In the genomic region with DNA sequence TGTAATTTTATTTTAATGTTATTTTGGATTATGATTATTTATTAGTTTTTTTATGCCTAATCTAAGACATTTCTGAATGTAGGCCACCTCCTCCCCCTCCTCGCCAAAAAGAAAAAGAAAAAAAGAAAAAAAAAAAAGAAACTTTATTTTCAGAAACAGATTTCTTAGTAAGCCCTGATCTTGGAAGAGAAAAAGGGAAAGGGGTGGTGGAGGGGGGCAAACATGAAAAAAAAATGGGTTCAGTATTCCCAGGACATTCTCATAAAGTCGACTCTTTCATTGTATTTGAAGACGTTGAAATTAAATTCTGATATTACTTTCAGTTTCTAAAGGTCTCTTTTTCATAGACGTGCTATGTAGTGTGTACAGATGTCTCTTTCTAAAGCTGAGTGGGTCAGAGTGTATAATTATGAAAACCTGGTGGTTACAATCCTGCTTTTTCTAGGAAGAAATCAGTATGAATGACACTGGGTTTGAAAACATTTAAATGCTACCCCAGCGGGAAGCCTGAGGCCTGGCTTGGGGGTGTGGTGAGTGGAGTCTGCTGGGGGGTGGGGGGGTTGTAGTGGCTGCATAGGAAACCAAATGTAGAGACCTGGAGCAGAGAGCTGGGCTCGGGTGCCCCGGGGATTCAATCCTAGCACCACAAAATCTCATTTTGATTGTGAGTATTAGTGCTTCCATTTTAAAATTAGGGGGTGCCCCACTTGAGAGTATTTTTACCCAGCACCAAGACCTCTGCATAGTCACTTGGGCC, we compare ENCODE assay signal across 8 mouse cellular contexts. TPM values are rescaled to one million over a fixed set of nuclear protein-coding genes. Genes with fewer than 3 reads are reported as not detected.
DNase-seq lines count a peak whose midpoint lies in the region; ATAC-seq and TF ChIP-seq lines count a peak whose summit lies in the region.

No protein-coding gene starts in this region.

- H3K4me3 ChIP-seq in layer of hippocampus, adult 2 months: peak overlapping the region; percentile 67
- peak overlapping the region; percentile 89 for H3K4me3 ChIP-seq in embryonic facial prominence, embryonic 10.5 days
- peak overlapping the region; percentile 72 for H3K4me3 ChIP-seq in intestine, embryonic 14.5 days (ENCODE audit: low read depth, low read length)
- peak overlapping the region; percentile 82 for H3K4me3 ChIP-seq in neural tube, embryonic 12.5 days

- H3K9me3 ChIP-seq in embryonic facial prominence, embryonic 10.5 days: no peaks in the 10 kb centered on the region
- no peaks in the 10 kb centered on the region for H3K9me3 ChIP-seq in intestine, embryonic 14.5 days (ENCODE audit: control insufficient read depth, low read length)
- H3K9me3 ChIP-seq in neural tube, embryonic 12.5 days: no peaks in the 10 kb centered on the region

- H3K4me2 ChIP-seq in intestine, embryonic 14.5 days (ENCODE audit: low read length): peak overlapping the region; percentile 73
- H3K4me2 ChIP-seq in neural tube, embryonic 12.5 days (replicated peaks): peak overlapping the region; percentile 86

- peaks cover 57% of the 10 kb centered on the region for H3K4me1 ChIP-seq in embryonic facial prominence, embryonic 10.5 days
- peaks cover 39% of the 10 kb centered on the region for H3K4me1 ChIP-seq in intestine, embryonic 14.5 days (replicated peaks; ENCODE audit: control insufficient read depth, insufficient read depth, low read length)
- peaks cover 11% of the 10 kb centered on the region for H3K4me1 ChIP-seq in neural tube, embryonic 12.5 days

- 3% methylated on average over 7 of the region's 7 CpGs for WGBS in embryonic facial prominence, embryonic 10.5 days
- 6% methylated on average over 7 of the region's 7 CpGs for WGBS in intestine, embryonic 14.5 days
- WGBS in neural tube, embryonic 12.5 days: 9% methylated on average over 7 of the region's 7 CpGs

- no peaks in the 10 kb centered on the region for H3K36me3 ChIP-seq in embryonic facial prominence, embryonic 10.5 days (replicated peaks)
- H3K36me3 ChIP-seq in intestine, embryonic 14.5 days (ENCODE audit: control insufficient read depth, insufficient read depth, low read length): peaks cover 6% of the 10 kb centered on the region; the same call in 1 of the 2 replicates
- no peaks in the 10 kb centered on the region for H3K36me3 ChIP-seq in neural tube, embryonic 12.5 days

- DNase-seq in layer of hippocampus, adult 2 months (ENCODE audit: low spot score in 2 of 2): no peak
- no peak for DNase-seq in layer of hippocampus, adult 11-12 months (ENCODE audit: low spot score)
- no peak for DNase-seq in embryonic facial prominence, embryonic 10.5 days (ENCODE audit: low spot score)
- no peak for DNase-seq in intestine, embryonic 14.5 days (ENCODE audit: low spot score)
- DNase-seq in cerebellum, adult 9-10 months: no peak
- DNase-seq in embryo, embryonic 11 days: no peak
- DNase-seq in natural killer cell, adult 2 months (ENCODE audit: low spot score in 2 of 2): no peak

- H3K27me3 ChIP-seq in embryonic facial prominence, embryonic 10.5 days (replicated peaks; ENCODE audit: low read depth, poor library complexity, severe bottlenecking): no peaks in the 10 kb centered on the region
- no peaks in the 10 kb centered on the region for H3K27me3 ChIP-seq in intestine, embryonic 14.5 days (replicated peaks; ENCODE audit: control insufficient read depth, insufficient read depth, low read length)
- no peaks in the 10 kb centered on the region for H3K27me3 ChIP-seq in neural tube, embryonic 12.5 days (replicated peaks)

- ATAC-seq in intestine, embryonic 14.5 days (replicated peaks; ENCODE audit: low FRiP score, low TSS enrichment, low read depth): no peak
- no peak for ATAC-seq in neural tube, embryonic 12.5 days (ENCODE audit: low FRiP score, low read depth)

- TF ChIP-seq CTCF in layer of hippocampus, adult 2 months (conservative IDR thresholded peaks at IDR 0.05): no peak

- H3K9ac ChIP-seq in intestine, embryonic 14.5 days (ENCODE audit: low read length): peak overlapping the region; percentile 87
- peak overlapping the region; percentile 48; the same call in 1 of the 2 replicates for H3K9ac ChIP-seq in neural tube, embryonic 12.5 days

- H3K27ac ChIP-seq in layer of hippocampus, adult 2 months: peak overlapping the region; percentile 85
- H3K27ac ChIP-seq in embryonic facial prominence, embryonic 10.5 days (replicated peaks): peak overlapping the region; percentile 96
- peak overlapping the region; percentile 95 for H3K27ac ChIP-seq in intestine, embryonic 14.5 days (ENCODE audit: low read depth)
- H3K27ac ChIP-seq in neural tube, embryonic 12.5 days: no peak overlapping the region

RNA-seq across cellular contexts. Expression of gene Phlda1, which starts 2.4 kb away (rescaled TPM):
- 10 to 100 TPM; 16.7 to 18.3 TPM for total RNA-seq in layer of hippocampus, adult 2 months (2021)
- polyA plus RNA-seq in embryonic facial prominence, embryonic 10.5 days (2016; fragmentation: Nextera tagmentation; extraction: Ambion mirVana): 34.0 and 38.4 TPM in 2 replicates
- 42.4 and 46.0 TPM in 2 replicates for polyA plus RNA-seq in intestine, embryonic 14.5 days (2014; fragmentation: Nextera tagmentation; extraction: Ambion mirVana)
- polyA plus RNA-seq in neural tube, embryonic 12.5 days (2016; fragmentation: Nextera tagmentation; extraction: Ambion mirVana): 47.4 and 59.2 TPM in 2 replicates

RNA-seq across cellular contexts. Expression of gene Nap1l1, which starts 35.5 kb away (rescaled TPM):
- 100 to 1,000 TPM; 157 to 162 TPM for total RNA-seq in layer of hippocampus, adult 2 months (2021)
- 367 and 371 TPM in 2 replicates for polyA plus RNA-seq in embryonic facial prominence, embryonic 10.5 days (2016; fragmentation: Nextera tagmentation; extraction: Ambion mirVana)
- 248 and 249 TPM in 2 replicates for polyA plus RNA-seq in intestine, embryonic 14.5 days (2014; fragmentation: Nextera tagmentation; extraction: Ambion mirVana)
- 247 and 251 TPM in 2 replicates for polyA plus RNA-seq in neural tube, embryonic 12.5 days (2016; fragmentation: Nextera tagmentation; extraction: Ambion mirVana)
